ENCODE assay signal across 9 mouse cellular contexts in genomic region chr5:134788237-134788636, GRCm38 (mm10). TPM values are rescaled to one million over a fixed set of nuclear protein-coding genes. Genes with fewer than 3 reads are reported as not detected.
DNase-seq lines count a peak whose midpoint lies in the region; ATAC-seq and TF ChIP-seq lines count a peak whose summit lies in the region.
"Had no signal": no experiment of that assay in that cellular context is flagged by ENCODE, and none has a peak within 500 bp of the region (broad histone marks: within the 10 kb centered on the region; RNA-seq: fewer than 3 reads in every experiment).

No protein-coding gene starts in this region.

- intact Hi-C loops in heart, adult 2 months (cut with DNase I), result no loop called here

- H3K27me3 ChIP-seq in E14TG2a.4 (ENCODE audit: insufficient read depth, low read length), result peaks cover 11% of the 10 kb centered on the region; the same call in 1 of the 2 replicates
- no peaks in the 10 kb centered on the region for H3K27me3 ChIP-seq in heart, adult 2 months (ENCODE audit: control insufficient read depth, insufficient read depth, low read length)
- no peaks in the 10 kb centered on the region for H3K27me3 ChIP-seq in forebrain, embryonic 15.5 days

- ATAC-seq in common myeloid progenitor, adult 5-6 weeks (replicated peaks; ENCODE audit: low read depth, poor library complexity, severe bottlenecking), result peak; percentile 66
- ATAC-seq in forebrain, embryonic 15.5 days (replicated peaks), result no peak

- peaks cover 22% of the 10 kb centered on the region for H3K9me3 ChIP-seq in E14TG2a.4 (ENCODE audit: low read length)
- no peaks in the 10 kb centered on the region for H3K9me3 ChIP-seq in forebrain, embryonic 15.5 days

- TF ChIP-seq EP300 in heart, adult 2 months (IDR thresholded peaks at IDR 0.05; ENCODE audit: insufficient read depth, low read depth, low read length), result no peak

- DNase-seq in heart, adult 2 months, result peak; percentile 52 to 72
- peak; percentile 22 for DNase-seq in lung, adult 2 months
- no peak for DNase-seq in adipocyte (ENCODE audit: low spot score)
- DNase-seq in layer of hippocampus, postnatal 25 days (ENCODE audit: extremely low spot score in 1 of 2, low spot score in 1 of 2), result no peak
- no peak for DNase-seq in kidney, adult 9 months

- no peak overlapping the region for H3K27ac ChIP-seq in heart, adult 2 months
- no peak overlapping the region for H3K27ac ChIP-seq in forebrain, embryonic 15.5 days (replicated peaks)
- H3K27ac ChIP-seq: limb, embryonic 13.5 days had no signal

- TF ChIP-seq CTCF in E14TG2a.4 (conservative IDR thresholded peaks at IDR 0.05; ENCODE audit: low read length), result no peak
- TF ChIP-seq CTCF in heart, adult 2 months (IDR thresholded peaks at IDR 0.05), result no peak
- no peak for TF ChIP-seq CTCF in lung, adult 2 months (IDR thresholded peaks at IDR 0.05; ENCODE audit: insufficient read depth, low read length)

- WGBS in heart, adult 2 months, result 31% methylated on average over 12 of the region's 12 CpGs
- 14% methylated on average over 12 of the region's 12 CpGs for WGBS in lung, adult 2 months
- 69% methylated on average over 12 of the region's 12 CpGs for WGBS in forebrain, embryonic 15.5 days

- H3K4me1 ChIP-seq in E14TG2a.4 (replicated peaks; ENCODE audit: low read depth, low read length), result peaks cover 36% of the 10 kb centered on the region
- peaks cover 5% of the 10 kb centered on the region for H3K4me1 ChIP-seq in heart, adult 2 months (ENCODE audit: control insufficient read depth, insufficient read depth, low read length)
- peaks cover 5% of the 10 kb centered on the region; the same call in 1 of the 2 replicates for H3K4me1 ChIP-seq in lung, adult 2 months (ENCODE audit: control insufficient read depth, insufficient read depth, low read length)
- peaks cover 8% of the 10 kb centered on the region for H3K4me1 ChIP-seq in forebrain, embryonic 15.5 days

- H3K9ac ChIP-seq in heart, adult 2 months (ENCODE audit: low read depth, low read length), result no peak overlapping the region
- no peak overlapping the region for H3K9ac ChIP-seq in forebrain, embryonic 15.5 days (replicated peaks)
- H3K9ac ChIP-seq: limb, embryonic 13.5 days had no signal

- TF ChIP-seq POLR2A in heart, adult 2 months (IDR thresholded peaks at IDR 0.05; ENCODE audit: insufficient read depth, low read depth, low read length), result no peak
- TF ChIP-seq POLR2A in lung, adult 2 months (IDR thresholded peaks at IDR 0.05; ENCODE audit: borderline replicate concordance, extremely low read depth, low read depth, low read length), result no peak

- no peaks in the 10 kb centered on the region for H3K36me3 ChIP-seq in E14TG2a.4 (ENCODE audit: insufficient read depth, low read length)
- no peaks in the 10 kb centered on the region for H3K36me3 ChIP-seq in heart, adult 2 months (ENCODE audit: control insufficient read depth, insufficient read depth, low read length)
- H3K36me3 ChIP-seq in forebrain, embryonic 15.5 days, result no peaks in the 10 kb centered on the region
- H3K36me3 ChIP-seq: limb, embryonic 13.5 days had no signal

- 0 out of 2 replicates have a peak overlapping the region, but pooled peaks have one; percentile 41 for H3K4me3 ChIP-seq in E14TG2a.4 (replicated peaks; ENCODE audit: low read length)
- H3K4me3 ChIP-seq in heart, adult 2 months, result no peak overlapping the region
- no peak overlapping the region for H3K4me3 ChIP-seq in lung, adult 2 months (replicated peaks; ENCODE audit: extremely low read depth, low read depth, low read length)
- H3K4me3 ChIP-seq in forebrain, embryonic 15.5 days, result no peak overlapping the region
- H3K4me3 ChIP-seq: limb, embryonic 13.5 days had no signal

- no peaks in the 10 kb centered on the region for H3K79me2 ChIP-seq in heart, adult 2 months (replicated peaks; ENCODE audit: control insufficient read depth, insufficient read depth, low read length)

- H3K4me2 ChIP-seq in forebrain, embryonic 15.5 days (replicated peaks), result no peak overlapping the region
- H3K4me2 ChIP-seq: limb, embryonic 13.5 days had no signal

RNA-seq across cellular contexts. Expression of gene Eln, which starts 41.1 kb away (rescaled TPM):
- total RNA-seq in common myeloid progenitor, adult 5-6 weeks (2017), result not detected in 2 replicates
- 10 to 100 TPM; 33.5 to 49.9 TPM for total RNA-seq in heart, adult 2 months (2021)
- 124 and 131 TPM in 2 replicates for polyA plus RNA-seq in heart, adult 2 months (2012; rRNA removed)
- polyA plus RNA-seq in lung, adult 2 months (2012; rRNA removed), result 311 and 510 TPM in 2 replicates
- 7.7 and 7.8 TPM in 2 replicates for polyA plus RNA-seq in forebrain, embryonic 15.5 days (2015; fragmentation: Nextera tagmentation; extraction: Ambion mirVana)
- 10 to 100 TPM; 15.8 to 17.5 TPM for total RNA-seq in layer of hippocampus, postnatal 25 days (2021)

Comparison
In these comparisons a context has a peak if more than half of its experiments do, and no peak if none do; other contexts are left out.
1. DNase-seq: peak in heart, adult 2 months (2 of 2) and lung, adult 2 months (single experiment); none in adipocyte (single experiment), layer of hippocampus, postnatal 25 days (0 of 2) and kidney, adult 9 months (single experiment).
2. RNA of gene Eln, which starts 41.1 kb away (total RNA-seq): 33.5 to 49.9 TPM in heart, adult 2 months and 15.8 to 17.5 TPM in layer of hippocampus, postnatal 25 days; not detected in common myeloid progenitor, adult 5-6 weeks; every median in the first group is over 10 times any median in the second.